Mouse (Mus musculus): ENCODE results near the gene Sesn1. TPM values are rescaled to one million over a fixed set of nuclear protein-coding genes. Genes with fewer than 3 reads are reported as not detected.

Sesn1 gene
- polyA plus RNA-seq, 1 experiment from 2014 or later, result 28.6 TPM

DNA sequence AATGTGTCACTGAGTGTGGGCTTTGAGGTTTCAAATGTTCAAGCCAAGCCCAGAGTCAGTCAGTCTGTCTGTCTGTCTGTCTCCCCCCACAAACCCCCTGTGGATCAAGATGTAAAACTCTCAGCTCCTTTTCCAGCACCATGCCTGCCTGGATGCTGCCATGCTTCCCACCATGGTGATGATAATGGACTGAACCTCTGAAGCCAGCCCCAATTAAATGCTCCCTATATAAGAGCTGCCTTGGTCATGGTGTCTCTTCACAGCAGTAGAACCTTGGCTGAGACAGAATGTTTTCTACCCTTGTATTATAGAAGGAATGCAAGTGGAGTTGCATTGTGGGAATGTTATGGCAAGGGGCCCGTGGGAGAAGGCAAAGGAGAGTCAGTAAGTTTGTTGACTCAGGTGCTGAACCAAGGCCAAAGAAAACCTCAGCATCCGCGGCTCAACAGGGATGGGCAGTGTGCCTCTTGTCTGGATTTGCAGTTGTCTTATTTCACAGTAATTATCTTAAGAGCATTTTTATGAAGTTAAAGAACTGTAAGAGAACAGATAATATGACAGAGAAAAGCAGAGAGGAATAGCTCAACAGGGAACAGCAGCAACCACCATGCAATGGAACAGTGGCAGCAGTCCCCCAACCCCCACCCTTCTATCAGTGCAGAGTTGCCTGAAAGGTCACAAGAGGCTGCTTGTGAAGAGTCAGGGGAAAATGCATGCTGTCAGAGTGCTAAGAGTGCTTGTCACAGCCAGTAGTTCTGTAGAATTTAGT, 56.5 kb downstream of the Sesn1 start:
- ChIA-PET CTCF (interaction anchor here (0.6 to 1.4 kb wide), 2 partner anchors 19 to 22 kb away, joined by 3 read pairs; no protein-coding TSS in a partner anchor), POLR2A (no interaction called here)
- no peak for TF ChIP-seq CTCF (IDR thresholded peaks at IDR 0.05)
- in situ Hi-C loops (cut with MboI; ENCODE audit: low pct_unique_long_range_greater_than_20kb), result no loop called here
- H3K27me3 ChIP-seq, result no peaks in the 10 kb centered on the region
- DNase-seq (ENCODE audit: low read depth, low spot score) (no peak), ATAC-seq (no peak)

GRCm38 (mm10) chr10:41866838-41867154, 57.1 kb downstream of the Sesn1 start:
- no peak for TF ChIP-seq CTCF (IDR thresholded peaks at IDR 0.05)
- DNase-seq (ENCODE audit: low read depth, low spot score), result no peak
- ChIA-PET CTCF (interaction anchor here (0.6 to 1.4 kb wide), 2 partner anchors 19 to 21 kb away, joined by 3 read pairs; no protein-coding TSS in a partner anchor), POLR2A (no interaction called here)
- in situ Hi-C loops (cut with MboI; ENCODE audit: low pct_unique_long_range_greater_than_20kb), result no loop called here
- no peak for ATAC-seq
- no peaks in the 10 kb centered on the region for H3K27me3 ChIP-seq

- no peaks in the 10 kb centered on the region for H3K27me3 ChIP-seq
- in situ Hi-C loops (cut with MboI; ENCODE audit: low pct_unique_long_range_greater_than_20kb), result no loop called here
- CTCF ChIA-PET, result no interaction called here
- no peak for DNase-seq (ENCODE audit: low read depth, low spot score)
- POLR2A ChIA-PET, result no interaction called here
- TF ChIP-seq CTCF (IDR thresholded peaks at IDR 0.05), result no peak
- ATAC-seq, result no peak
Measured at GRCm38 (mm10) chr10:41867956-41868355, 58.2 kb downstream of the Sesn1 start.

GRCm38 (mm10) chr10:41870101-41870500, 60.4 kb downstream of the Sesn1 start:
- in situ Hi-C loops (cut with MboI; ENCODE audit: low pct_unique_long_range_greater_than_20kb), result no loop called here
- H3K27me3 ChIP-seq, result no peaks in the 10 kb centered on the region
- no peak for ATAC-seq
- ChIA-PET CTCF (no interaction called here), POLR2A (interaction anchor here (1.0 kb wide), 1 partner anchor 16 kb away, joined by 3 read pairs; no protein-coding TSS in a partner anchor)
- no peak for DNase-seq (ENCODE audit: low read depth, low spot score)
- TF ChIP-seq CTCF (IDR thresholded peaks at IDR 0.05), result no peak

GRCm38 (mm10) chr10:41871564-41871963, 61.8 kb downstream of the Sesn1 start:
- no peak for TF ChIP-seq CTCF (IDR thresholded peaks at IDR 0.05)
- ChIA-PET CTCF (interaction anchor here (0.9 kb wide), 1 partner anchor 14 kb away, joined by 3 read pairs; no protein-coding TSS in a partner anchor), POLR2A (no interaction called here)
- in situ Hi-C loops (cut with MboI; ENCODE audit: low pct_unique_long_range_greater_than_20kb), result no loop called here
- no peaks in the 10 kb centered on the region for H3K27me3 ChIP-seq
- ATAC-seq (no peak), DNase-seq (ENCODE audit: low read depth, low spot score) (no peak)

GRCm38 (mm10) chr10:41875624-41876023, 65.9 kb downstream of the Sesn1 start:
- in situ Hi-C loops (cut with MboI; ENCODE audit: low pct_unique_long_range_greater_than_20kb), result no loop called here
- POLR2A ChIA-PET, result no interaction called here
- CTCF ChIA-PET, result no interaction called here

GRCm38 (mm10) chr10:41878344-41878743, 68.6 kb downstream of the Sesn1 start:
- H3K27me3 ChIP-seq, result no peaks in the 10 kb centered on the region
- ChIA-PET CTCF (no interaction called here), POLR2A (no interaction called here)
- no peak for ATAC-seq
- in situ Hi-C loops (cut with MboI; ENCODE audit: low pct_unique_long_range_greater_than_20kb), result no loop called here
- DNase-seq (ENCODE audit: low read depth, low spot score), result no peak
- TF ChIP-seq CTCF (IDR thresholded peaks at IDR 0.05), result no peak

More at GRCm38 (mm10) chr10:41875624-41876023, 65.9 kb downstream of the Sesn1 start:
- ATAC-seq (no peak), DNase-seq (ENCODE audit: low read depth, low spot score) (no peak)
- no peaks in the 10 kb centered on the region for H3K27me3 ChIP-seq
- no peak for TF ChIP-seq CTCF (IDR thresholded peaks at IDR 0.05)

DNA sequence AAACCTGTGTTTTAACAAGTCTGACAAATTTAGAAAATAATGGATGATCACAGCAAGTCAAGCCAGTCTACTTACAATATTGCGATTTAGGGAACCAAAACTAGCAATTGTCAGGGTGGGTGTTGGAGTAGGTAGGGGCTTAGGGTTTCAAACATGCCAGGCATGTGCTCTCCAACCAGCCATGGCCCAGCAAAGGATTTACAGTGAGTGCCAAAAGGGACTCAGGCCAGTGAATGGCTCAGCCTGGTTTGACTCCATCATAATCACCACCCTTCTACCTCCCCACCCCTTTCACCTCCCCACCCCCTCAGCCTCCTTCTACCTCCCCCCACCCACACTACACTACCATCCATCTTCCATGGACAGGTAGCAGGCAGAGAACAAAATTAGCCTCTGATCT, 69.9 kb downstream of the Sesn1 start:
- H3K27me3 ChIP-seq, result no peaks in the 10 kb centered on the region
- TF ChIP-seq CTCF (IDR thresholded peaks at IDR 0.05), result no peak
- in situ Hi-C loops (cut with MboI; ENCODE audit: low pct_unique_long_range_greater_than_20kb), result no loop called here
- DNase-seq (ENCODE audit: low read depth, low spot score) (no peak), ATAC-seq (no peak)
- CTCF ChIA-PET, result no interaction called here
- POLR2A ChIA-PET, result no interaction called here

- TF ChIP-seq CTCF (IDR thresholded peaks at IDR 0.05), result no peak
- ATAC-seq (no peak), DNase-seq (ENCODE audit: low read depth, low spot score) (no peak)
- H3K27me3 ChIP-seq, result no peaks in the 10 kb centered on the region
- in situ Hi-C loops (cut with MboI; ENCODE audit: low pct_unique_long_range_greater_than_20kb), result no loop called here
- CTCF ChIA-PET, result no interaction called here
- POLR2A ChIA-PET, result no interaction called here
Measured at GRCm38 (mm10) chr10:41880206-41880605, 70.5 kb downstream of the Sesn1 start.

- ATAC-seq (no peak), DNase-seq (ENCODE audit: low read depth, low spot score) (no peak)
- no peaks in the 10 kb centered on the region for H3K27me3 ChIP-seq
- ChIA-PET POLR2A (interaction anchor here (0.8 kb wide), 1 partner anchor 42 kb away, joined by 3 read pairs; no protein-coding TSS in a partner anchor), CTCF (interaction anchor here (1.2 to 1.4 kb wide), 2 partner anchors 11 to 39 kb away, joined by 3 read pairs; no protein-coding TSS in a partner anchor)
- no peak for TF ChIP-seq CTCF (IDR thresholded peaks at IDR 0.05)
- in situ Hi-C loops (cut with MboI; ENCODE audit: low pct_unique_long_range_greater_than_20kb), result no loop called here
Measured at GRCm38 (mm10) chr10:41880777-41881176, 71.0 kb downstream of the Sesn1 start.

GRCm38 (mm10) chr10:41881438-41881837, 71.7 kb downstream of the Sesn1 start:
- ATAC-seq, result no peak
- TF ChIP-seq CTCF (IDR thresholded peaks at IDR 0.05), result no peak
- DNase-seq (ENCODE audit: low read depth, low spot score), result no peak
- in situ Hi-C loops (cut with MboI; ENCODE audit: low pct_unique_long_range_greater_than_20kb), result no loop called here
- H3K27me3 ChIP-seq, result no peaks in the 10 kb centered on the region
- ChIA-PET POLR2A (interaction anchor here (0.8 kb wide), 1 partner anchor 43 kb away, joined by 3 read pairs; no protein-coding TSS in a partner anchor), CTCF (interaction anchor here (1.2 to 1.4 kb wide), 3 partner anchors 11 to 52 kb away, joined by 3 read pairs; no protein-coding TSS in a partner anchor)

Measured in Patski (cell line).